Mouse (Mus musculus): Measurements from ENCODE around the gene Taf12.

Taf12 gene

GRCm38 (mm10) chr4:132311209-132311608, 37.0 kb downstream of the Taf12 start:
- no peak for DNase-seq (ENCODE audit: low spot score in 2 of 2)

- no peak for DNase-seq (ENCODE audit: low spot score in 2 of 2)
These were observed 37.6 kb downstream of the Taf12 start for GRCm38 (mm10) chr4:132311801-132312200.

GRCm38 (mm10) chr4:132312627-132313026, 38.5 kb downstream of the Taf12 start:
- no peak for DNase-seq (ENCODE audit: low spot score in 2 of 2)

GRCm38 (mm10) chr4:132315711-132316110, 41.5 kb downstream of the Taf12 start:
- DNase-seq (ENCODE audit: low spot score in 2 of 2) = no peak

- no peak for DNase-seq (ENCODE audit: low spot score in 2 of 2)
These were observed 52.3 kb downstream of the Taf12 start for GRCm38 (mm10) chr4:132326481-132326880.

GRCm38 (mm10) chr4:132328391-132328982, 54.3 kb downstream of the Taf12 start:
- DNase-seq (ENCODE audit: low spot score in 2 of 2) = no peak

- peak; percentile 72 to 84 for DNase-seq (ENCODE audit: low spot score in 2 of 2)
These were observed 55.1 kb downstream of the Taf12 start, which contains the start of gene Trnau1ap for GRCm38 (mm10) chr4:132329115-132329834. TSS of gene Trnau1ap (minus strand) at chr4:132329538.

- DNase-seq (ENCODE audit: low spot score in 2 of 2) = no peak
These were observed 55.7 kb downstream of the Taf12 start for GRCm38 (mm10) chr4:132329835-132330354.

GRCm38 (mm10) chr4:132331960-132332359, 57.8 kb downstream of the Taf12 start:
- DNase-seq (ENCODE audit: low spot score in 2 of 2) = no peak

GRCm38 (mm10) chr4:132332880-132333279, 58.7 kb downstream of the Taf12 start:
- no peak for DNase-seq (ENCODE audit: low spot score in 2 of 2)

- peak in 1 of 2 experiments; percentile 71 for DNase-seq (ENCODE audit: low spot score in 2 of 2)
These were observed 64.8 kb downstream of the Taf12 start for GRCm38 (mm10) chr4:132338943-132339342.

- DNase-seq (ENCODE audit: low spot score in 2 of 2) = no peak
These were observed 67.3 kb downstream of the Taf12 start for GRCm38 (mm10) chr4:132341451-132341850.

GRCm38 (mm10) chr4:132344403-132345134, 70.4 kb downstream of the Taf12 start:
- no peak for DNase-seq (ENCODE audit: low spot score in 2 of 2)

Measured in cerebellum, postnatal 4 days (tissue).